In the genomic region with DNA sequence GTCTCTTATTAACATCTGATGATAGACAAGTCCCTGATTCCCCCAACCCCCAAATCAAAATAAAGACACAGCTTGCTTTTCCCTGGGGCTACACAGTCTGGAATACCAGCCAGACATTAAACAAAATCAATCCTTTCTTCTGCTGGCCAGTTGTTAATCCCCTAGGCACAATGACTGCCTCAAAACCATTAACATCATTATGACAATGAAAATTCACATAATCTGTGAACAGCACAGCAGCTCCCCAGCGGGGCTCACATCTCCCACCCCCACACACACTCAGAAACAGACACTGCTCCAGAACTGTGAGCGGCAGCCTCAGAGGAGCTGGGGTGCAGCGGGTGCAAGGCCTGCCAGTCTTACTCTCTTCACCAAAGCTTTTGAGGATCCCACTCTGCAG, we compare ENCODE assay signal across 11 mouse cellular contexts. TPM values are rescaled to one million over a fixed set of nuclear protein-coding genes. Genes with fewer than 3 reads are reported as not detected.
DNase-seq lines count a peak whose midpoint lies in the region; ATAC-seq and TF ChIP-seq lines count a peak whose summit lies in the region.
"Had no signal": no experiment of that assay in that cellular context is flagged by ENCODE, and none has a peak within 500 bp of the region (broad histone marks: within the 10 kb centered on the region; RNA-seq: fewer than 3 reads in every experiment).

No protein-coding gene starts in this region.

- H3K36me3 ChIP-seq in kidney, postnatal 0 days (ENCODE audit: insufficient read depth, low read length): no peaks in the 10 kb centered on the region
- no peaks in the 10 kb centered on the region for H3K36me3 ChIP-seq in kidney, embryonic 16.5 days (ENCODE audit: insufficient read depth, low read length)
- H3K36me3 ChIP-seq in forebrain, embryonic 10.5 days (replicated peaks): no peaks in the 10 kb centered on the region
- no peaks in the 10 kb centered on the region for H3K36me3 ChIP-seq in hindbrain, embryonic 15.5 days
- H3K36me3 ChIP-seq in neural tube, embryonic 14.5 days (ENCODE audit: control insufficient read depth, insufficient read depth, low read length): no peaks in the 10 kb centered on the region

- H3K4me1 ChIP-seq in kidney, postnatal 0 days (replicated peaks; ENCODE audit: insufficient read depth, low read length): peaks cover 16% of the 10 kb centered on the region; the same call in 1 of the 2 replicates
- peaks cover 31% of the 10 kb centered on the region for H3K4me1 ChIP-seq in kidney, embryonic 16.5 days (ENCODE audit: insufficient read depth, low read length)
- peaks cover 82% of the 10 kb centered on the region for H3K4me1 ChIP-seq in forebrain, embryonic 10.5 days
- peaks cover 48% of the 10 kb centered on the region for H3K4me1 ChIP-seq in hindbrain, embryonic 15.5 days (replicated peaks)
- H3K4me1 ChIP-seq in neural tube, embryonic 14.5 days (ENCODE audit: control insufficient read depth, insufficient read depth, low read length): peaks cover 17% of the 10 kb centered on the region; the same call in 1 of the 2 replicates

- no peak for TF ChIP-seq CTCF in kidney, postnatal 0 days (IDR thresholded peaks at IDR 0.05; ENCODE audit: low read depth)

- H3K9me3 ChIP-seq in kidney, postnatal 0 days (replicated peaks; ENCODE audit: low read length): no peaks in the 10 kb centered on the region
- H3K9me3 ChIP-seq in kidney, embryonic 16.5 days (ENCODE audit: low read length): no peaks in the 10 kb centered on the region
- no peaks in the 10 kb centered on the region for H3K9me3 ChIP-seq in forebrain, embryonic 10.5 days
- H3K9me3 ChIP-seq in hindbrain, embryonic 15.5 days: no peaks in the 10 kb centered on the region
- H3K9me3 ChIP-seq in neural tube, embryonic 14.5 days (ENCODE audit: control insufficient read depth, low read length): no peaks in the 10 kb centered on the region

- WGBS in kidney, postnatal 0 days: 73% methylated on average over 3 of the region's 3 CpGs
- WGBS in kidney, embryonic 16.5 days: 71% methylated on average over 3 of the region's 3 CpGs
- WGBS in forebrain, embryonic 10.5 days: 34% methylated on average over 3 of the region's 3 CpGs
- 22% methylated on average over 3 of the region's 3 CpGs for WGBS in hindbrain, embryonic 15.5 days
- WGBS in neural tube, embryonic 14.5 days: 18% methylated on average over 3 of the region's 3 CpGs

- H3K27ac ChIP-seq in kidney, postnatal 0 days: no peak overlapping the region
- no peak overlapping the region for H3K27ac ChIP-seq in kidney, embryonic 16.5 days (ENCODE audit: low read length)
- peak overlapping the region; percentile 35; the same call in 1 of the 2 replicates for H3K27ac ChIP-seq in forebrain, embryonic 10.5 days
- no peak overlapping the region for H3K27ac ChIP-seq in hindbrain, embryonic 15.5 days (replicated peaks)
- peak overlapping the region; percentile 39 for H3K27ac ChIP-seq in neural tube, embryonic 14.5 days (ENCODE audit: low read depth, low read length)

- H3K27me3 ChIP-seq in kidney, postnatal 0 days (ENCODE audit: insufficient read depth, low read length): no peaks in the 10 kb centered on the region
- H3K27me3 ChIP-seq in kidney, embryonic 16.5 days (ENCODE audit: insufficient read depth, low read length): no peaks in the 10 kb centered on the region
- peaks cover 25% of the 10 kb centered on the region for H3K27me3 ChIP-seq in forebrain, embryonic 10.5 days (ENCODE audit: poor library complexity, severe bottlenecking)
- H3K27me3 ChIP-seq in hindbrain, embryonic 15.5 days: no peaks in the 10 kb centered on the region
- H3K27me3 ChIP-seq in neural tube, embryonic 14.5 days (ENCODE audit: control insufficient read depth, insufficient read depth, low read length): no peaks in the 10 kb centered on the region

- H3K9ac ChIP-seq in kidney, postnatal 0 days (ENCODE audit: low read depth, low read length): no peak overlapping the region
- no peak overlapping the region for H3K9ac ChIP-seq in kidney, embryonic 16.5 days (replicated peaks; ENCODE audit: low read length)
- no peak overlapping the region for H3K9ac ChIP-seq in hindbrain, embryonic 15.5 days
- H3K9ac ChIP-seq in neural tube, embryonic 14.5 days (replicated peaks; ENCODE audit: low read depth, low read length): no peak overlapping the region
- H3K9ac ChIP-seq: lung, embryonic 14.5 days had no signal

- ATAC-seq in kidney, postnatal 0 days (replicated peaks; ENCODE audit: low FRiP score, low read depth): no peak
- ATAC-seq in kidney, embryonic 16.5 days (ENCODE audit: low FRiP score, low TSS enrichment): no peak
- ATAC-seq in hindbrain, embryonic 15.5 days (ENCODE audit: low FRiP score, low read depth): no peak
- no peak for ATAC-seq in neural tube, embryonic 14.5 days (ENCODE audit: low read depth)

- H3K4me3 ChIP-seq in kidney, postnatal 0 days (replicated peaks; ENCODE audit: low read depth, low read length): 0 out of 2 replicates have a peak overlapping the region, but pooled peaks have one; percentile 4
- no peak overlapping the region for H3K4me3 ChIP-seq in kidney, embryonic 16.5 days (ENCODE audit: low read length)
- no peak overlapping the region for H3K4me3 ChIP-seq in forebrain, embryonic 10.5 days
- H3K4me3 ChIP-seq in hindbrain, embryonic 15.5 days: no peak overlapping the region
- no peak overlapping the region for H3K4me3 ChIP-seq in neural tube, embryonic 14.5 days (ENCODE audit: low read depth, low read length)

- H3K4me2 ChIP-seq in kidney, postnatal 0 days (ENCODE audit: low read length): peak overlapping the region; percentile 23
- no peak overlapping the region for H3K4me2 ChIP-seq in kidney, embryonic 16.5 days (replicated peaks; ENCODE audit: low read depth, low read length)
- peak overlapping the region; percentile 12 for H3K4me2 ChIP-seq in hindbrain, embryonic 15.5 days
- H3K4me2 ChIP-seq in neural tube, embryonic 14.5 days (ENCODE audit: low read depth, low read length): no peak overlapping the region
- H3K4me2 ChIP-seq: lung, embryonic 14.5 days had no signal

- no peak for DNase-seq in kidney, postnatal 0 days (ENCODE audit: low spot score)
- DNase-seq in forebrain, embryonic 10.5 days (ENCODE audit: extremely low spot score, low spot score): no peak
- no peak for DNase-seq in thymus, postnatal 4 days
- no peak for DNase-seq in kidney, adult 11 months
- no peak for DNase-seq in lung, adult 18-20 months
- DNase-seq: adrenal gland, postnatal 10 days; gastrocnemius, postnatal 25 days; lung, embryonic 14.5 days had no signal

RNA-seq across cellular contexts. Expression of a gene that starts 3.2 kb away (rescaled TPM):
- polyA plus RNA-seq in kidney, postnatal 0 days (2015; fragmentation: Nextera tagmentation; extraction: Ambion mirVana): 10.6 and 11.1 TPM in 2 replicates
- polyA plus RNA-seq in kidney, embryonic 16.5 days (2015; fragmentation: Nextera tagmentation; extraction: Ambion mirVana): 11.6 and 13.2 TPM in 2 replicates
- 2.9 and 3.2 TPM in 2 replicates for polyA plus RNA-seq in forebrain, embryonic 10.5 days (2016; fragmentation: Nextera tagmentation; extraction: Ambion mirVana)
- 4.2 and 5.1 TPM in 2 replicates for polyA plus RNA-seq in hindbrain, embryonic 15.5 days (2015; fragmentation: Nextera tagmentation; extraction: Ambion mirVana)
- 2.9 and 3.1 TPM in 2 replicates for polyA plus RNA-seq in neural tube, embryonic 14.5 days (2014; fragmentation: Nextera tagmentation; extraction: Ambion mirVana)

Comparison
In these comparisons a context has a peak if more than half of its experiments do, and no peak if none do; other contexts are left out.
1. H3K4me2 ChIP-seq: peak in kidney, postnatal 0 days (single experiment) and hindbrain, embryonic 15.5 days (single experiment); none in kidney, embryonic 16.5 days (single experiment) and neural tube, embryonic 14.5 days (single experiment).
2. H3K27ac ChIP-seq: peak in forebrain, embryonic 10.5 days (single experiment) and neural tube, embryonic 14.5 days (single experiment); none in kidney, postnatal 0 days (single experiment), kidney, embryonic 16.5 days (single experiment) and hindbrain, embryonic 15.5 days (single experiment).